ENCODE assay signal across 8 mouse cellular contexts in the genomic region with DNA sequence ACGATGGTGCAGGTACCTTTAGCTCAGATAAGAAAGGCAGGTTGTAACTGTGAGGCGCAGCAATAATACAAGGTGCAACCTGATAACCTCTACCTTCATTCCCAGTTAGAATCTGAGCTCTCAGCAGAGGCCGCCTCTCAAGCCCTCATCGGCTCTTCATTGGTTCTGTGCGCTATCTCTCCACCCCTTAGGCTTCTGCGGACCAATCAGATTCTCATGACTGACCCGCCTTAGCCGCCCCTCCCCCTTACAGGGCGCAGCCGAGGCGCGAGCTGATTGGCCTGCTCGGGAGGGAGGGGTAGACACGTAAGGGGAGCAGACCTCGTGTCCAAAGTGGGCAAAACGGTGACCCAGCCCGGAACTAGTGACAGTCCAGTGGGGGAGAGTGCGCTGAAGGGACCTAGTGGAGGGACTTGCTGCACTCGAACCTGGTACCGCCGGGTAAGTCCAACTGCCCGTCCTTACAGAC. TPM values are rescaled to one million over a fixed set of nuclear protein-coding genes. Genes with fewer than 3 reads are reported as not detected.
DNase-seq lines count a peak whose midpoint lies in the region; ATAC-seq lines count a peak whose summit lies in the region.

A gene (plus strand): TSS at position 401 of the 469 bp plus-strand sequence.

- peak; percentile 95 for DNase-seq in adipocyte (ENCODE audit: low spot score)
- DNase-seq in embryo, embryonic 10 days (ENCODE audit: low spot score) = peak; percentile 97
- peak; percentile 77 for DNase-seq in gastrocnemius, postnatal 10 days
- DNase-seq in induced T-regulatory cell, adult 2 months (ENCODE audit: low read depth) = peak; percentile 96
- peak; percentile 82 to 91 for DNase-seq in left cerebral cortex, adult 9 months (ENCODE audit: low spot score in 2 of 2)
- DNase-seq in right cerebral cortex, postnatal 14 days = peak; percentile 78
- DNase-seq in urinary bladder, postnatal 36 days (ENCODE audit: low spot score in 2 of 2) = peak; percentile 82 to 91

- peak; percentile 98 for ATAC-seq in megakaryocyte progenitor cell, adult 5-6 weeks (replicated peaks; ENCODE audit: poor library complexity)

RNA-seq across cellular contexts. Expression of the gene that starts here (rescaled TPM):
- total RNA-seq in gastrocnemius, postnatal 10 days (2021) = 10 to 100 TPM; 13.3 to 14.3 TPM
- total RNA-seq in megakaryocyte progenitor cell, adult 5-6 weeks (2015) = 2.4 and 3.1 TPM in 2 replicates
- 7.3 and 8.7 TPM in 2 replicates for total RNA-seq in megakaryocyte progenitor cell, adult 5-6 weeks (2017)

Comparison
In these comparisons a context has a peak if more than half of its experiments do, and no peak if none do; other contexts are left out.
1. Peak in every context shown above with its lines: DNase-seq and ATAC-seq.